Mouse (Mus musculus): Measurements from ENCODE around the gene Dgkb. TPM values are rescaled to one million over a fixed set of nuclear protein-coding genes. Genes with fewer than 3 reads are reported as not detected.

Dgkb gene
- polyA plus RNA-seq, 1 experiment from 2014 or later, result 6.2 TPM

GRCm38 (mm10) chr12:38579191-38579817 is 761.8 kb downstream of the Dgkb start:
- no peaks in the 10 kb centered on the region for H3K4me1 ChIP-seq (replicated peaks)
- no peak overlapping the region for H3K4me3 ChIP-seq (replicated peaks)
- no peaks in the 10 kb centered on the region for H3K9me3 ChIP-seq
- no peak overlapping the region for H3K9ac ChIP-seq
- ATAC-seq, result no peak
- no peaks in the 10 kb centered on the region for H3K27me3 ChIP-seq (replicated peaks)
- no peaks in the 10 kb centered on the region for H3K36me3 ChIP-seq
- H3K4me2 ChIP-seq (replicated peaks), result no peak overlapping the region
- WGBS, result 58% methylated on average over 5 of the region's 5 CpGs
- H3K27ac ChIP-seq, result no peak overlapping the region

DNA sequence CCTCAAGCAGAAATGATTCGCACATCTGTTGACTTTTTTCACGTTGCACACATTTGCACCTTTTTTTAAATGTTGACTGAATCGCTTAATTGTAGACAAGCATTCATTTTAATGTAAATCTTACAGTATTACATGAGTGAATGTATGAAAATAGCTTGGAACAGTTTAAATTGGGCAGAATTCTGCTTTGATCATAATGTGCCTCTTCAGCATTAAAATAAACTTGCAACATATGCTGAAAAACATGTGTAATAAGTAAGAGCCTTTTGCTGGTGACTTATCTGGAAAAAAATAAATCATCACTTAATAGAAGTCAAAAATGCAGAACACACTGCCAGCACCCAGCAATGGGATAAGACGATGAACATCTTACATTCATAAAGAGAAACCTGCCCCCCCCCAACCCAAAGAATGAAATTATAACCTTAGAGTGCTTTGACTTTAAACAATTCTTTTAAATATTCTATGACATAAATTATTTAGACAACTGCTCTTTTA is 768.9 kb downstream of the Dgkb start:
- no peak for ATAC-seq
- WGBS, result 72% methylated on average over 4 of the region's 4 CpGs

GRCm38 (mm10) chr12:38589951-38590350 is 772.4 kb downstream of the Dgkb start:
- Histone ChIP-seq H3K9me3 (no peaks in the 10 kb centered on the region), H3K27ac (no peak overlapping the region), H3K36me3 (no peaks in the 10 kb centered on the region), H3K4me1 (replicated peaks) (no peaks in the 10 kb centered on the region), H3K4me2 (replicated peaks) (no peak overlapping the region), H3K27me3 (replicated peaks) (no peaks in the 10 kb centered on the region), H3K4me3 (replicated peaks) (no peak overlapping the region), H3K9ac (no peak overlapping the region)
- ATAC-seq, result no peak

More for the DNA sequence above, 768.9 kb downstream of the Dgkb start:
- Histone ChIP-seq H3K4me3 (replicated peaks) (no peak overlapping the region), H3K27ac (no peak overlapping the region), H3K36me3 (no peaks in the 10 kb centered on the region), H3K9me3 (no peaks in the 10 kb centered on the region), H3K4me1 (replicated peaks) (no peaks in the 10 kb centered on the region), H3K9ac (no peak overlapping the region), H3K4me2 (replicated peaks) (no peak overlapping the region), H3K27me3 (replicated peaks) (no peaks in the 10 kb centered on the region)

- H3K9me3 ChIP-seq, result no peaks in the 10 kb centered on the region
- 95% methylated on average over 2 of the region's 2 CpGs for WGBS
- H3K9ac ChIP-seq, result no peak overlapping the region
- no peak overlapping the region for H3K4me3 ChIP-seq (replicated peaks)
- no peaks in the 10 kb centered on the region for H3K4me1 ChIP-seq (replicated peaks)
- no peaks in the 10 kb centered on the region for H3K27me3 ChIP-seq (replicated peaks)
- H3K36me3 ChIP-seq, result no peaks in the 10 kb centered on the region
- no peak for ATAC-seq
- no peak overlapping the region for H3K27ac ChIP-seq
- no peak overlapping the region for H3K4me2 ChIP-seq (replicated peaks)
Measured at GRCm38 (mm10) chr12:38593653-38594052, 776.1 kb downstream of the Dgkb start.

DNA sequence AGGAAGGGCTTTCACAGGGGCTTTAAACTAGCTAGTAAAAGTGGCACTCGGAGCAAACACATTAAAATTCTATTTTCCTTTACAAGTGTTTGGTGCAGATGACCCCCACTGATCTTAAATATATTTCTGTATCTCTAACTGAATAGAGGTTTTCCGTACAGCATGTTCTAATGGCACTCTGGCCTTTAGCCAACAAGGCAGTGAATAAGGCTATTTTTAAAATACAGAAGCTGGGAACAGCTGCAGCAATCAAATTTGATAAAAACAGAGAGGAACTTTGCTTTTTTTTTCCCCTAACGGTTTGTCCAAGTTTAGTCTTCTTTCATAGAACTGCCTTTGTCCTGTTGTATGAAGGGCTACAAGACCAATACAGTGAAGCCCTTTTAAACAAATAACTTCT is 776.5 kb downstream of the Dgkb start:
- Histone ChIP-seq H3K9me3 (no peaks in the 10 kb centered on the region), H3K4me2 (replicated peaks) (no peak overlapping the region), H3K9ac (no peak overlapping the region), H3K4me1 (replicated peaks) (no peaks in the 10 kb centered on the region), H3K27me3 (replicated peaks) (no peaks in the 10 kb centered on the region), H3K27ac (no peak overlapping the region), H3K36me3 (no peaks in the 10 kb centered on the region), H3K4me3 (replicated peaks) (no peak overlapping the region)
- 28% methylated on average over 3 of the region's 3 CpGs for WGBS
- no peak for ATAC-seq

- ATAC-seq, result peak; percentile 41; the same call in 1 of the 2 replicates
- no peak overlapping the region for H3K9ac ChIP-seq
- no peak overlapping the region for H3K27ac ChIP-seq
- no peak overlapping the region for H3K4me3 ChIP-seq (replicated peaks)
- H3K9me3 ChIP-seq, result no peaks in the 10 kb centered on the region
- H3K4me1 ChIP-seq (replicated peaks), result no peaks in the 10 kb centered on the region
- 34% methylated on average over 7 of the region's 7 CpGs for WGBS
- H3K36me3 ChIP-seq, result no peaks in the 10 kb centered on the region
- H3K4me2 ChIP-seq (replicated peaks), result no peak overlapping the region
- H3K27me3 ChIP-seq (replicated peaks), result no peaks in the 10 kb centered on the region
Measured at GRCm38 (mm10) chr12:38596416-38597062, 779.0 kb downstream of the Dgkb start.

- Histone ChIP-seq H3K36me3 (no peaks in the 10 kb centered on the region), H3K9me3 (no peaks in the 10 kb centered on the region), H3K27me3 (replicated peaks) (no peaks in the 10 kb centered on the region), H3K4me1 (replicated peaks) (no peaks in the 10 kb centered on the region), H3K27ac (no peak overlapping the region), H3K4me3 (replicated peaks) (no peak overlapping the region), H3K4me2 (replicated peaks) (no peak overlapping the region), H3K9ac (no peak overlapping the region)
- 36% methylated on average over 2 of the region's 2 CpGs for WGBS
- no peak for ATAC-seq
Measured at GRCm38 (mm10) chr12:38598096-38598495, 780.6 kb downstream of the Dgkb start.

GRCm38 (mm10) chr12:38600165-38600845 is 782.8 kb downstream of the Dgkb start:
- Histone ChIP-seq H3K27ac (no peak overlapping the region), H3K9me3 (no peaks in the 10 kb centered on the region), H3K4me1 (replicated peaks) (no peaks in the 10 kb centered on the region), H3K36me3 (no peaks in the 10 kb centered on the region), H3K27me3 (replicated peaks) (no peaks in the 10 kb centered on the region), H3K9ac (no peak overlapping the region), H3K4me2 (replicated peaks) (no peak overlapping the region), H3K4me3 (replicated peaks) (no peak overlapping the region)
- ATAC-seq, result no peak
- WGBS, result 93% methylated on average over 3 of the region's 3 CpGs

DNA sequence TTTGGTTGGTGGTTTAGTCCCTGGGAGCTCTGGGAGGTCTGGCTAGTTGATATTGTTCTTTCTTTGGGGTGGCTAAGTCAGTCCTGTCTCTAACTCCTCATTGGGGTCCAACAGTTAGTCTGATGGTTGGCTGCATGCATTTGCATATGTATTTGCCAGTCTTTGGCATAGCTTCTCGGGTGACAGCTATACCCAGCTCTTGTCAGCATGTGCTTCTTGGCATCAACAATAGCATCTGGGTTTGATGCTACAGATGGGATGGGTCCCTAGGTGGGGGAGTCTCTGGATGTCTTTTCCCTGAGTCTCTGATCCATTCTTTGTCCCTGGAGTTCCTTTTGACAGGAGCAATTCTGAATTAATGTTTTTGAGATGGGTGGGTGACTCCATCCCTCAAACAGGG is 790.6 kb downstream of the Dgkb start:
- Histone ChIP-seq H3K9me3 (no peaks in the 10 kb centered on the region), H3K27ac (no peak overlapping the region), H3K4me3 (replicated peaks) (no peak overlapping the region), H3K4me2 (replicated peaks) (no peak overlapping the region), H3K27me3 (replicated peaks) (no peaks in the 10 kb centered on the region), H3K36me3 (no peaks in the 10 kb centered on the region), H3K4me1 (replicated peaks) (no peaks in the 10 kb centered on the region), H3K9ac (no peak overlapping the region)
- WGBS, result 83% methylated on average over 1 of the region's 1 CpGs
- no peak for ATAC-seq

DNA sequence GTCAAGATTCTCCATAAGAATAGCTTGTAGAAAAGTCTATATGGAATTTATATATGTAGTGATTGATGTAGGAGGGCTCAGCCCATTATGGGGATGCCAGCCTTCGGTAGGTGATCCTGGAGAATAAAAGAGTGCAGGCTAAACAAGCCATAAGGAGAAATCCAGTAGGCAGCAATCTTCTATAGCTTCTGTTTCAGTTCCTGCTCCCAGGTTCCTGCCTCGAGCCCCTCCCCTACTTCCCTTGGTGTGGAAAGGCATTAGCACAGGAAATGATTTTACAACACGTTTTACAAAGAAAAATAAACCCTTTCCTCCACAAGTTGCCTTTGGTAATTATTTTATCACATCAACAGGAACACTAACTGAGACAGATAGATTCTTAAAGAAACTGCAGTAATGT is 850.7 kb downstream of the Dgkb start:
- WGBS, result 63% methylated on average over 3 of the region's 3 CpGs
- ATAC-seq, result no peak

More for the DNA sequence above, 850.7 kb downstream of the Dgkb start:
- H3K4me3 ChIP-seq (replicated peaks), result no peak overlapping the region
- no peaks in the 10 kb centered on the region for H3K36me3 ChIP-seq
- no peak overlapping the region for H3K27ac ChIP-seq
- H3K4me1 ChIP-seq (replicated peaks), result no peaks in the 10 kb centered on the region
- H3K4me2 ChIP-seq (replicated peaks), result no peak overlapping the region
- H3K9me3 ChIP-seq, result no peaks in the 10 kb centered on the region
- H3K27me3 ChIP-seq (replicated peaks), result no peaks in the 10 kb centered on the region
- no peak overlapping the region for H3K9ac ChIP-seq

Measured in intestine, embryonic 15.5 days (tissue).